9 mouse cellular contexts compared by ENCODE assay signal in genomic region chr10:20135350-20136058, GRCm38 (mm10). TPM values are rescaled to one million over a fixed set of nuclear protein-coding genes. Genes with fewer than 3 reads are reported as not detected.
DNase-seq lines count a peak whose midpoint lies in the region; ATAC-seq lines count a peak whose summit lies in the region.
"Had no signal": no experiment of that assay in that cellular context is flagged by ENCODE, and none has a peak within 500 bp of the region (broad histone marks: within the 10 kb centered on the region; RNA-seq: fewer than 3 reads in every experiment).

No protein-coding gene starts in this region.

- WGBS in heart, embryonic 13.5 days, result 29% methylated on average over 15 of the region's 15 CpGs
- WGBS in liver, embryonic 13.5 days (ENCODE audit: insufficient replicate concordance), result 9% methylated on average over 15 of the region's 15 CpGs
- WGBS in hindbrain, embryonic 10.5 days, result 82% methylated on average over 15 of the region's 15 CpGs

- H3K36me3 ChIP-seq in heart, embryonic 13.5 days, result peaks cover 44% of the 10 kb centered on the region
- no peaks in the 10 kb centered on the region; the same call in 1 of the 2 replicates for H3K36me3 ChIP-seq in liver, embryonic 13.5 days
- no peaks in the 10 kb centered on the region for H3K36me3 ChIP-seq in hindbrain, embryonic 10.5 days

- peaks cover 19% of the 10 kb centered on the region for H3K4me1 ChIP-seq in heart, embryonic 13.5 days
- H3K4me1 ChIP-seq in liver, embryonic 13.5 days (replicated peaks), result peaks cover 36% of the 10 kb centered on the region
- H3K4me1 ChIP-seq in hindbrain, embryonic 10.5 days (replicated peaks), result no peaks in the 10 kb centered on the region

- H3K9ac ChIP-seq in heart, embryonic 13.5 days, result peak overlapping the region; percentile 30
- H3K9ac ChIP-seq in liver, embryonic 13.5 days, result peak overlapping the region; percentile 36; the same call in 1 of the 2 replicates

- H3K9me3 ChIP-seq in heart, embryonic 13.5 days, result no peaks in the 10 kb centered on the region
- no peaks in the 10 kb centered on the region for H3K9me3 ChIP-seq in liver, embryonic 13.5 days (replicated peaks)
- H3K9me3 ChIP-seq in hindbrain, embryonic 10.5 days, result no peaks in the 10 kb centered on the region

- H3K27me3 ChIP-seq in heart, embryonic 13.5 days (replicated peaks), result 0 out of 2 replicates have a peak, but pooled peaks cover 2% of the 10 kb centered on the region
- H3K27me3 ChIP-seq in liver, embryonic 13.5 days, result no peaks in the 10 kb centered on the region
- no peaks in the 10 kb centered on the region for H3K27me3 ChIP-seq in hindbrain, embryonic 10.5 days (ENCODE audit: insufficient read depth, poor library complexity, severe bottlenecking)

- no peak overlapping the region for H3K4me3 ChIP-seq in heart, embryonic 13.5 days
- H3K4me3 ChIP-seq in liver, embryonic 13.5 days (replicated peaks), result no peak overlapping the region
- H3K4me3 ChIP-seq in hindbrain, embryonic 10.5 days, result no peak overlapping the region

- H3K4me2 ChIP-seq in heart, embryonic 13.5 days, result peak overlapping the region; percentile 49
- H3K4me2 ChIP-seq in liver, embryonic 13.5 days, result peak overlapping the region; percentile 40

- no peak for ATAC-seq in heart, embryonic 13.5 days (ENCODE audit: extremely low read depth, insufficient number of reproducible peaks, low FRiP score, low TSS enrichment)
- peak; percentile 68 for ATAC-seq in liver, embryonic 13.5 days (ENCODE audit: low read depth)

- DNase-seq in kidney, adult 9 months, result peak; percentile 37
- DNase-seq in kidney, adult 8-10 months, result no peak
- DNase-seq in MN1 (ENCODE audit: low spot score), result peak; percentile 57
- peak; percentile 35 for DNase-seq in liver, embryonic 13.5 days
- no peak for DNase-seq in gastrocnemius, postnatal 36 days
- no peak for DNase-seq in embryo, embryonic 10 days (ENCODE audit: low spot score)
- no peak for DNase-seq in hindbrain, embryonic 10.5 days (ENCODE audit: low spot score)
- DNase-seq: right cerebral cortex, adult 18-20 months had no signal

- peak overlapping the region; percentile 84 for H3K27ac ChIP-seq in heart, embryonic 13.5 days (replicated peaks)
- peak overlapping the region; percentile 73 for H3K27ac ChIP-seq in liver, embryonic 13.5 days
- no peak overlapping the region for H3K27ac ChIP-seq in hindbrain, embryonic 10.5 days

- intact Hi-C loops in gastrocnemius, postnatal 36 days (cut with DNase I), result loop anchor here (1.0 kb wide), 1 partner anchor 27 kb away; no protein-coding TSS in a partner anchor

RNA-seq across cellular contexts. Expression of gene Map7, which starts 12.8 kb away (rescaled TPM):
- 5.9 and 6.6 TPM in 2 replicates for polyA plus RNA-seq in heart, embryonic 13.5 days (2015; fragmentation: Nextera tagmentation; extraction: Ambion mirVana)
- polyA plus RNA-seq in liver, embryonic 13.5 days (2015; fragmentation: Nextera tagmentation; extraction: Ambion mirVana), result 4.3 TPM in 2 replicates
- total RNA-seq in gastrocnemius, postnatal 36 days (2021), result 1 to 10 TPM; 2.4 to 4.2 TPM
- 8.9 and 10.0 TPM in 2 replicates for polyA plus RNA-seq in hindbrain, embryonic 10.5 days (2016; fragmentation: Nextera tagmentation; extraction: Ambion mirVana)

Comparison
In these comparisons a context has a peak if more than half of its experiments do, and no peak if none do; other contexts are left out.
1. DNase-seq: peak in kidney, adult 9 months (single experiment), MN1 (single experiment) and liver, embryonic 13.5 days (single experiment); none in kidney, adult 8-10 months (0 of 2), gastrocnemius, postnatal 36 days (0 of 2), embryo, embryonic 10 days (single experiment) and hindbrain, embryonic 10.5 days (single experiment).